Mouse (Mus musculus): ENCODE measurements around the gene Gmpr.

DNA sequence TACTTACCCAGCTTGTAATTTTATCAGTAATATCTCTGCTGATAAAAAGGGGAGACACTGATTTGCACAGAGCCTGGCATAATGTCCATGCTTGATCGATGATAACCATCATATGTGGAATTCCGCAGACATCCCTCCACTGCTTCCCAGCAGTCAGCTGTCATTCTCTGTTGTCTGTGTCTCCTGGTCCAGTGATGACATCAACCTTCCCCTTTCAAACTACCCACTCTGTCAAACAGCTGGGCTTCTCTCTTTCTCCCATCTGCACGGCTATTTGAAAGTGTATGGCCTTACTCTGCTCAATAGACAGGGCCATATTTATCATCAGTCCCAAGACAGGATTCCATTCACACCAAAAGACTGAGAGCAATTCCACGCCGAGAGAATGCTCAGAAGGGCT is 70.1 kb downstream of the Gmpr start:
- TF ChIP-seq CTCF (IDR thresholded peaks at IDR 0.05) (no peak), POLR2A (IDR thresholded peaks at IDR 0.05; ENCODE audit: insufficient read depth, low read depth, low read length) (no peak)

Measured in heart, adult 2 months (tissue).